Mouse (Mus musculus): ENCODE results near the gene 1300017J02Rik.
A peak's percentile ranks its signal among the peaks of the same experiment; 100 is the strongest.
"Not testable (repeated sequence)": the region's sequence is repeated elsewhere in the genome, so short reads cannot be mapped to it uniquely, and the experiment has no call there.

Gene 1300017J02Rik

GRCm38 (mm10) chr9:103304927-103305326, at the start of gene 1300017J02Rik, which contains the start of gene Topbp1:
TSS of gene 1300017J02Rik (minus strand) at chr9:103305082.
TSS of gene Topbp1 (plus strand) at chr9:103305215.
- no peak for TF ChIP-seq CTCF (conservative IDR thresholded peaks at IDR 0.05; ENCODE audit: low read length)
- TF ChIP-seq NANOG (IDR thresholded peaks at IDR 0.05; ENCODE audit: borderline replicate concordance, low read length): no peak
- no peak for TF ChIP-seq POU5F1 (IDR thresholded peaks at IDR 0.05; ENCODE audit: borderline replicate concordance, low read length)
- Histone ChIP-seq H3K36me3 (ENCODE audit: insufficient read depth, low read length) (peaks cover 61% of the 10 kb centered on the region), H3K4me1 (replicated peaks; ENCODE audit: low read depth, low read length) (peaks cover 34% of the 10 kb centered on the region), H3K9me3 (ENCODE audit: low read length) (no peaks in the 10 kb centered on the region), H3K4me3 (replicated peaks; ENCODE audit: low read length) (peak within 1 kb of the TSS; percentile 93), H3K27me3 (ENCODE audit: insufficient read depth, low read length) (no peaks in the 10 kb centered on the region)

GRCm38 (mm10) chr9:103353500-103354260, 48.8 kb upstream of the 1300017J02Rik start:
- not testable (repeated sequence) for H3K27me3 ChIP-seq (ENCODE audit: insufficient read depth, low read length); H3K9me3 ChIP-seq (ENCODE audit: low read length)
- peaks cover 24% of the 10 kb centered on the region for H3K4me1 ChIP-seq (replicated peaks; ENCODE audit: low read depth, low read length)

GRCm38 (mm10) chr9:103348791-103349190, 43.9 kb upstream of the 1300017J02Rik start:
- no peaks in the 10 kb centered on the region for H3K9me3 ChIP-seq (ENCODE audit: low read length)
- peaks cover 13% of the 10 kb centered on the region for H3K4me1 ChIP-seq (replicated peaks; ENCODE audit: low read depth, low read length)
- H3K36me3 ChIP-seq (ENCODE audit: insufficient read depth, low read length): peaks cover 99% of the 10 kb centered on the region
- no peak for TF ChIP-seq NANOG (IDR thresholded peaks at IDR 0.05; ENCODE audit: borderline replicate concordance, low read length)
- TF ChIP-seq CTCF (conservative IDR thresholded peaks at IDR 0.05; ENCODE audit: low read length): no peak
- no peak for TF ChIP-seq POU5F1 (IDR thresholded peaks at IDR 0.05; ENCODE audit: borderline replicate concordance, low read length)
- H3K4me3 ChIP-seq (replicated peaks; ENCODE audit: low read length): no peak overlapping the region
- H3K27me3 ChIP-seq (ENCODE audit: insufficient read depth, low read length): no peaks in the 10 kb centered on the region

More at GRCm38 (mm10) chr9:103353500-103354260, 48.8 kb upstream of the 1300017J02Rik start:
- peaks cover 88% of the 10 kb centered on the region for H3K36me3 ChIP-seq (ENCODE audit: insufficient read depth, low read length)
- not testable (repeated sequence) for H3K4me3 ChIP-seq (replicated peaks; ENCODE audit: low read length)

GRCm38 (mm10) chr9:103347996-103348490, 43.2 kb upstream of the 1300017J02Rik start:
- Histone ChIP-seq H3K27me3 (ENCODE audit: insufficient read depth, low read length) (no peaks in the 10 kb centered on the region), H3K9me3 (ENCODE audit: low read length) (no peaks in the 10 kb centered on the region), H3K4me1 (replicated peaks; ENCODE audit: low read depth, low read length) (peaks cover 13% of the 10 kb centered on the region), H3K36me3 (ENCODE audit: insufficient read depth, low read length) (peaks cover 99% of the 10 kb centered on the region), H3K4me3 (replicated peaks; ENCODE audit: low read length) (no peak overlapping the region)
- TF ChIP-seq CTCF (conservative IDR thresholded peaks at IDR 0.05; ENCODE audit: low read length) (no peak), POU5F1 (IDR thresholded peaks at IDR 0.05; ENCODE audit: borderline replicate concordance, low read length) (no peak), NANOG (IDR thresholded peaks at IDR 0.05; ENCODE audit: borderline replicate concordance, low read length) (no peak)

- peaks cover 99% of the 10 kb centered on the region for H3K36me3 ChIP-seq (ENCODE audit: insufficient read depth, low read length)
- H3K9me3 ChIP-seq (ENCODE audit: low read length): no peaks in the 10 kb centered on the region
- H3K4me1 ChIP-seq (replicated peaks; ENCODE audit: low read depth, low read length): peaks cover 13% of the 10 kb centered on the region
- no peaks in the 10 kb centered on the region for H3K27me3 ChIP-seq (ENCODE audit: insufficient read depth, low read length)
- TF ChIP-seq CTCF (conservative IDR thresholded peaks at IDR 0.05; ENCODE audit: low read length): no peak
- no peak for TF ChIP-seq POU5F1 (IDR thresholded peaks at IDR 0.05; ENCODE audit: borderline replicate concordance, low read length)
- no peak for TF ChIP-seq NANOG (IDR thresholded peaks at IDR 0.05; ENCODE audit: borderline replicate concordance, low read length)
- H3K4me3 ChIP-seq (replicated peaks; ENCODE audit: low read length): no peak overlapping the region
These were observed 42.2 kb upstream of the 1300017J02Rik start for GRCm38 (mm10) chr9:103347045-103347444.

GRCm38 (mm10) chr9:103336912-103337311, 32.0 kb upstream of the 1300017J02Rik start:
- no peaks in the 10 kb centered on the region for H3K27me3 ChIP-seq (ENCODE audit: insufficient read depth, low read length)
- H3K4me3 ChIP-seq (replicated peaks; ENCODE audit: low read length): no peak overlapping the region
- H3K9me3 ChIP-seq (ENCODE audit: low read length): no peaks in the 10 kb centered on the region
- TF ChIP-seq NANOG (IDR thresholded peaks at IDR 0.05; ENCODE audit: borderline replicate concordance, low read length) (no peak), POU5F1 (IDR thresholded peaks at IDR 0.05; ENCODE audit: borderline replicate concordance, low read length) (no peak), CTCF (conservative IDR thresholded peaks at IDR 0.05; ENCODE audit: low read length) (no peak)
- peaks cover 97% of the 10 kb centered on the region for H3K36me3 ChIP-seq (ENCODE audit: insufficient read depth, low read length)
- H3K4me1 ChIP-seq (replicated peaks; ENCODE audit: low read depth, low read length): no peaks in the 10 kb centered on the region

GRCm38 (mm10) chr9:103332663-103333062, 27.8 kb upstream of the 1300017J02Rik start:
- no peaks in the 10 kb centered on the region for H3K27me3 ChIP-seq (ENCODE audit: insufficient read depth, low read length)
- no peaks in the 10 kb centered on the region for H3K4me1 ChIP-seq (replicated peaks; ENCODE audit: low read depth, low read length)
- TF ChIP-seq POU5F1 (IDR thresholded peaks at IDR 0.05; ENCODE audit: borderline replicate concordance, low read length): no peak
- TF ChIP-seq NANOG (IDR thresholded peaks at IDR 0.05; ENCODE audit: borderline replicate concordance, low read length): no peak
- no peak for TF ChIP-seq CTCF (conservative IDR thresholded peaks at IDR 0.05; ENCODE audit: low read length)
- no peaks in the 10 kb centered on the region for H3K9me3 ChIP-seq (ENCODE audit: low read length)
- peaks cover 100% of the 10 kb centered on the region for H3K36me3 ChIP-seq (ENCODE audit: insufficient read depth, low read length)
- H3K4me3 ChIP-seq (replicated peaks; ENCODE audit: low read length): no peak overlapping the region

GRCm38 (mm10) chr9:103326449-103326848, 21.6 kb upstream of the 1300017J02Rik start:
- Histone ChIP-seq H3K27me3 (ENCODE audit: insufficient read depth, low read length) (no peaks in the 10 kb centered on the region), H3K36me3 (ENCODE audit: insufficient read depth, low read length) (peaks cover 100% of the 10 kb centered on the region), H3K4me1 (replicated peaks; ENCODE audit: low read depth, low read length) (peaks cover 16% of the 10 kb centered on the region), H3K4me3 (replicated peaks; ENCODE audit: low read length) (no peak overlapping the region), H3K9me3 (ENCODE audit: low read length) (no peaks in the 10 kb centered on the region)
- no peak for TF ChIP-seq POU5F1 (IDR thresholded peaks at IDR 0.05; ENCODE audit: borderline replicate concordance, low read length)
- TF ChIP-seq NANOG (IDR thresholded peaks at IDR 0.05; ENCODE audit: borderline replicate concordance, low read length): no peak
- no peak for TF ChIP-seq CTCF (conservative IDR thresholded peaks at IDR 0.05; ENCODE audit: low read length)
